Mouse (Mus musculus): ENCODE results near the gene Zfp839.

DNA sequence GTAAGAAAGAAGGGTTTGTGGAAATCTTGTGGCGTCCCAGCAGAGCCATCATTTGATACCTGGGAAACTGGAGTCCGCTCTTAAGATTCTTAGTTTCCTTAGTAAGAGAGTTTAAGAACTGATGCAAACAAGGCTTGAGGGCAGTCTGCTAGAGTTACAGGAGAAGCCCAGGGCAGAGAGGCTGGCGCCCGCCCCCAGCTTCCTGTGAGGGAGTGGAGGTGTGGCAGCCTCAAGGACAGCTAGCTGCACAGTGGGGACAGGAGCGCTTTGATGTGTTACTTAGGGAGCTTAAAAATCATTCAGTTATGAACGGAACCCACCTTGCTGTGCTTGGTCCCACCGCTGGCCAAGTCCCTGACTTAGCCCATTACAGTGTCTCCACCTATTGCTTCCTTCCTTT lies 7.1 kb downstream of the Zfp839 start:
- no peak for TF ChIP-seq CTCF (IDR thresholded peaks at IDR 0.05; ENCODE audit: low read depth)
- TF ChIP-seq EP300 (optimal IDR thresholded peaks at IDR 0.05): no peak
